Mouse (Mus musculus): ENCODE measurements around the gene Pcp4l1. TPM values are rescaled to one million over a fixed set of nuclear protein-coding genes. Genes with fewer than 3 reads are reported as not detected.

Gene Pcp4l1
- polyA plus RNA-seq, 1 experiment from 2014 or later, result 5.0 TPM

DNA sequence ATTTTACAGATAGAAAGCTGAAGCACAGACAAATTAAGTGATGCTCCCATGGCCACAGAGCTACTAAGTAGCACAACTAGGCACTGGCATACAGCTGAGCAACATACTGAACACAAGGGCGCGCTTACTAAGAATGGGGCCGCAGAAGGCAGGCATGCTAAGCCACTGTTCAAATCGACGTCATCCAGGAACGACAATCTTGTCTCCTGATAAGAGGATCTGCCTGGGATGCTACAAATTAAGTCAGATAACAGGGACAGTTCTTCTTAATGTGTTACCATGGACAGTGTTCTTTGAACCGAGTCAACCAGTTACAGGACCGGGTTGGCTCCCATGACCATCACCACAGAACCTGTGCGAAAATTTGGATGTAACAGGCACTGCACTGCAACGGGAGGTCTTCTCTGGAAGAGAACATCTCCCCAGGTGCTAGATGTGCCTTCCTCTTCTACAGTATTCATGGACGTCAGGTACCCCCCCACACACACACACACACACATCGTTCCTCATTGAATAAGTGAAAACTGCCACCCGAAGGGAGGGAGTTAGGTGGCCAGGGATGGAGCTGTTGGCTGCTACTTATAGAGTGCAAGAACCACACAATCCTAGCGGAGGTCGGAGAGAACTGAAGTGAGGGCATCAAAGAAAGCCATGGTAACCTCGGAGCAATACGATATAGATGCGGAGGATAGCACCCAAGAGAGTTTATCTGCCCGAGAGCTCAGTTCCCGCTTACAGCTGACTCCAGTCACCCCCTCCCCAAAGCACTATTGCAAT is 834 bp downstream of the Pcp4l1 start:
- H3K9me3 ChIP-seq, result no peaks in the 10 kb centered on the region
- H3K27ac ChIP-seq, result no peak overlapping the region
- peaks cover 14% of the 10 kb centered on the region for H3K4me1 ChIP-seq
- ATAC-seq (ENCODE audit: borderline replicate concordance, extremely low read depth, low FRiP score, low TSS enrichment), result 0 out of 2 replicates have a peak, but pooled peaks have one; percentile 52
- no peaks in the 10 kb centered on the region for H3K36me3 ChIP-seq
- WGBS, result 9% methylated on average over 20 of the region's 20 CpGs
- no peak overlapping the region for H3K9ac ChIP-seq
- peaks cover 71% of the 10 kb centered on the region for H3K27me3 ChIP-seq
- H3K4me2 ChIP-seq, result peak overlapping the region; percentile 78
- peak overlapping the region; percentile 47 for H3K4me3 ChIP-seq

DNA sequence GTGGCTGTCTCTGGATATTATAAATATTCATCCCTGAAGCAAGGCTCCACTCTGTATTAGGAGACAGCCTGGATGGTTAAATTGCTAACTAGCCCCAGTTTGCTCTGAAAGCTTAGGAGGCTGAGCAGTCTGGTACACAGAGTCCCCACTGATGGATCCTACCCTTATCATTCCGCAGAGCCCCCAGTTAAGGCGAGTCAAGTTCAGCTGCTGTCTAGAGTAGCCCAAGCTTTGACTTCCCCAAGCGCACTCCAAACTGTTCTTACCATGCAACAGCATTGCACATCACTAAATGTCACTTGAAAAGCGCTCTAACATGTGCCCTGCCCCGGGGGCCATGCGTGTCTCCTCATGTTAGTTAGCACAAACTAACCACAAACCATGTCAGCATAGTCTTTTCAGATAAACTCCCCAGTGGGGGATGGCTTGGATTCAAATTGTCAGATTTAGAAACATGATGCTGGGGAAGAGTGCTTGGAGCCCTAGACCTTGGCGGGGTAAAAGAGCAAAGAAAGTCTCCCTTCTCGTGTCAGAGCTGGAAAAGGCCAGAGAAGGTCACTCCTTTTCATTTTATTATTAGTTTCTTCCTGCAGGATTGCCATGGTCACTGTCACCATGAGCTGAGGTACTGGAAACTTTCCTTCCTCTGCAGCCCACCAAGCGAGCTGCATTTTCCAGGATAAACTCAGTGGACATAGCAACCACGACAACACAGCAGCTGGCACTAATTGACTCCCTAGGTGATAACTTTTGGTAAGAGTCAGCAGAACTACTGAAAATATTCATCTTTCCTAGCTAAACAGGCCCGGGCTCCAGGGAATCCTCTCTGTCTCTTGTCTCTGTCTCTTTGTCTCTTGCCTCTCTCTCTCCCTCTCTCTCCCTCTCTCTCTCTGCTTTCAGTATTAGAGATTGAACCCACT is 1.9 kb downstream of the Pcp4l1 start:
- Histone ChIP-seq H3K27me3 (peaks cover 71% of the 10 kb centered on the region), H3K9ac (no peak overlapping the region), H3K4me3 (no peak overlapping the region), H3K27ac (no peak overlapping the region), H3K4me2 (no peak overlapping the region), H3K9me3 (no peaks in the 10 kb centered on the region), H3K4me1 (peaks cover 20% of the 10 kb centered on the region), H3K36me3 (no peaks in the 10 kb centered on the region)
- WGBS, result 32% methylated on average over 11 of the region's 11 CpGs
- ATAC-seq (ENCODE audit: borderline replicate concordance, extremely low read depth, low FRiP score, low TSS enrichment), result no peak

DNA sequence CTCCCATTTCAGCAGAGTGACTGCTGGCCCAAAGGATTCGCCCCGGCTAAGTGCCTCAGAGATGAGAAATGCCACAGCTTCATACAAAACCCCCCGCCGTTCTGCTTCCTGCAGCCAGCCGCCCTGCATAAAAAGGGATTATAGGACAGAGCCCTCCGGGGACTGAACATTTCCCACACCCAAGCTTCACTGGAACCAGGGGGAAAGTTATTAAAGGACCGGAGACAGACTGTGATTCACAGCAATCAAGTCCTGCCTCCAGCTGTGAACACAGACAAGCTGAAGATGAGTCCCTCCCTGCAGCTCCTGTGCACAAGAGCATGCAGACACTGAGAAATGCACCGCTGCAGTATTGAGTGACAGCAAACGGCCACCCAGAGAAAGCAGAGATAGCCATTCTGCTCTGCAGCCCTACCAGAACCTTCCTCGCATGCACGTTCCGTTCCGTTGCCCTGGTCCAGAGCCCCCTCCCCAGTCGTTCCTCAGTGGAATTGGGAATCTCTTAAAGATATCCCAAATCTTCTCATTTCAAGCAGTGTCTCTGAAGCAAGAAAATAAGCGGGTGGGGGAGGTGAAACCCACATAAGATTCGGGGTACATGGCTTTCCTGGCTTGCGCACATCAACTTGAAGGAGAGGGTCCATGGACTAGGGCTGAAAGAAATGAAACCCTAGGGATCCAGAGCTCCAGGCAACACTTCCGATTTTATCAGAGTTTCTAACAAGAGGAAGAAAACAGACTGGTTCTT is 2.8 kb downstream of the Pcp4l1 start:
- H3K36me3 ChIP-seq, result no peaks in the 10 kb centered on the region
- no peak overlapping the region for H3K9ac ChIP-seq
- peaks cover 65% of the 10 kb centered on the region for H3K27me3 ChIP-seq
- peak overlapping the region; percentile 33 for H3K4me2 ChIP-seq
- peaks cover 24% of the 10 kb centered on the region for H3K4me1 ChIP-seq
- ATAC-seq (ENCODE audit: borderline replicate concordance, extremely low read depth, low FRiP score, low TSS enrichment), result no peak
- no peaks in the 10 kb centered on the region for H3K9me3 ChIP-seq
- 9% methylated on average over 18 of the region's 18 CpGs for WGBS
- H3K27ac ChIP-seq, result no peak overlapping the region
- peak overlapping the region; percentile 0; the same call in 1 of the 2 replicates for H3K4me3 ChIP-seq

DNA sequence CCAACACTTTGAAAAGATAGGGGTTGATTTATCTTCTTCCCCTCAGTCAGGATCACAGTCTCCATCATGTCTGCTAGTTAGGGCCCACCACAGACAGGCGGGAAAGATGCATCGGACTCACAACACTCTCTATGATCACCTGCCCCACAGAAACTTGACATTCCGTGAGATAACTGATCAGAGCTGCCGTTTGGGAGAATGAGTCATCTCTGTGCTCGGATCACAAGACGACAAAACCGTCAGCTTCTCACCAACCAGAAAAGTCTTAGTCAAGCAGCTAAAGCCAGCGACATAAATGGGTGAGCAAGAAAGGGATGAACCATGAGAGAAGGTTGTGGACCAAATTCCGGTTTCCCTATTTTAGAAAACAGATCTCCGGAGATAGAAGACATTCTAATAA is 3.8 kb downstream of the Pcp4l1 start:
- H3K4me2 ChIP-seq, result no peak overlapping the region
- no peaks in the 10 kb centered on the region for H3K9me3 ChIP-seq
- peaks cover 58% of the 10 kb centered on the region for H3K27me3 ChIP-seq
- peaks cover 24% of the 10 kb centered on the region for H3K4me1 ChIP-seq
- H3K27ac ChIP-seq, result no peak overlapping the region
- no peak overlapping the region for H3K9ac ChIP-seq
- ATAC-seq (ENCODE audit: borderline replicate concordance, extremely low read depth, low FRiP score, low TSS enrichment), result no peak
- WGBS, result 49% methylated on average over 10 of the region's 10 CpGs
- no peak overlapping the region for H3K4me3 ChIP-seq
- H3K36me3 ChIP-seq, result no peaks in the 10 kb centered on the region

DNA sequence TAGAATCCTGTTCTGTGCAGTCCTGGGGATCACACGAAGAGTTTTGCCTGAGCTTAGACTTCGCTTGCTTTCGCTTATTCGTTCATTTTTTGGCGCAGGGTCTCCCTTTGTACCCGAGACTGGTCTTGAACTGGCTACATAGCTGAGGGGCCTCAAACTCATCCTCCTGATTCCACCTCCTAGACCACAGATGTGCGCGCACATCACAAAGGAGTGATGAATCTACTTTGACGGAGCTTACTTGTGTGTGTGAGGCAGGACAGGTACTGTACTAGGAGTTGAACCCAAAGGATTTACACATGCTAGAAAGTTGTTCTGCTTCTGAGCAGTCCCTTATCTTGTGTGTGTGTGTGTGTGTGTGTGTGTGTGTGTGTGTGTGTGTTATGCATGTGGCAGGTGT is 5.2 kb downstream of the Pcp4l1 start:
- peaks cover 19% of the 10 kb centered on the region for H3K4me1 ChIP-seq
- no peak overlapping the region for H3K4me3 ChIP-seq
- 94% methylated on average over 9 of the region's 9 CpGs for WGBS
- no peak overlapping the region for H3K9ac ChIP-seq
- no peaks in the 10 kb centered on the region for H3K9me3 ChIP-seq
- no peaks in the 10 kb centered on the region for H3K36me3 ChIP-seq
- no peak overlapping the region for H3K4me2 ChIP-seq
- no peak overlapping the region for H3K27ac ChIP-seq
- H3K27me3 ChIP-seq, result peaks cover 43% of the 10 kb centered on the region
- no peak for ATAC-seq (ENCODE audit: borderline replicate concordance, extremely low read depth, low FRiP score, low TSS enrichment)

DNA sequence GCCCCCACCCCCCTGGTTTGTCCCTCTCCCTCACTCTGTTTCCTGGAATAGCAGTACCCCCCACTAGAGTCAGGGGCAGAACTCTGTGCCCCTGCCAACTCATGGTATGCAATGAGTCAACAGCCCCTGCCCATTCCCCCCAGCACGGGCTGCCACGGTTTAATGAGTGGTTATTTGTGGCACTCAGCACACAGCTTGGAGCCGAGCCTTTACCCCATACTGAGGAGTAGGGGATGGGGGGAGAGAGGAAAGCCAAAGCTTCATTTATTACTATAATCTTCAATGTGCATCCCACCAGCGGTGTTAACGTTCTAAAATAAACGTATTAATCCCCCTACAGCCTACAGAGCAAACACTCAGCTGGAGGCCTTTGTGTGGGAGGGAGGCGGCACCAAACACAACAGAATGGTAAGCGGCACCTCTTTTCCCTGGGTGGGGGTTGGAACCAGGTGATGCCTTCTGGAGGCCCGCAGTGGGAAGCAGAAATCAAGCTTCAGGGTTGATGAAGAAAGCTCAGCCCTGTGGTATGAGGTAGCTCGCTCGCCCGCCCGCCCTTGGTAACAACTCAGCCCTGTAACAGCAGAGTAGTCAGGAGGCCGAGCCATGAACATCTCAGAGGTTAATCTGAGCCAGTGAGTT is 6.5 kb downstream of the Pcp4l1 start:
- Histone ChIP-seq H3K27ac (peak overlapping the region; percentile 35), H3K4me2 (peak overlapping the region; percentile 19; the same call in 1 of the 2 replicates), H3K9ac (no peak overlapping the region), H3K4me1 (peaks cover 15% of the 10 kb centered on the region), H3K36me3 (no peaks in the 10 kb centered on the region), H3K9me3 (no peaks in the 10 kb centered on the region), H3K4me3 (no peak overlapping the region), H3K27me3 (peaks cover 31% of the 10 kb centered on the region)
- peak; percentile 62 for ATAC-seq (ENCODE audit: borderline replicate concordance, extremely low read depth, low FRiP score, low TSS enrichment)
- WGBS, result 38% methylated on average over 14 of the region's 14 CpGs

DNA sequence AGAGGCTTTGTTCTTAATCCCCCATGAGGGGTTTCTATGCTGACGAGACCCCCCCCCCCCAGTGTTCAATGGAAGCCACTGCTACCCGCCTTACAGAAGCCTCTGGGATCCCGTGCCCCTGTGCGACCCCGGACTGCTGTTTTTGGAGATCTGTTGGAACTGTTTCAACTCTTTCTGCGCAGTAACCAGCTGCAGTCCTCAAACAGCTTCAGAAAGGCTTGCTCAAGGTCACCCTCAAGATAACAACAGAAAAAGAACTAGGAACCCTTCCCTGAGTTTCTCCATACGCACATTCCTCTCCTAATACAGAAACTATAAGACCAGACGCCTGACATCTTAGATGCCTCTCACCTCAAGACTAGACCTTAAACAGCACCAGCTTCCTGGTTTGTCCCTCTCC is 7.0 kb downstream of the Pcp4l1 start:
- H3K36me3 ChIP-seq, result no peaks in the 10 kb centered on the region
- peak overlapping the region; percentile 19; the same call in 1 of the 2 replicates for H3K4me2 ChIP-seq
- 4% methylated on average over 8 of the region's 8 CpGs for WGBS
- ATAC-seq (ENCODE audit: borderline replicate concordance, extremely low read depth, low FRiP score, low TSS enrichment), result peak; percentile 16; the same call in 1 of the 2 replicates
- H3K27ac ChIP-seq, result peak overlapping the region; percentile 35
- H3K27me3 ChIP-seq, result peaks cover 25% of the 10 kb centered on the region
- H3K4me3 ChIP-seq, result no peak overlapping the region
- no peak overlapping the region for H3K9ac ChIP-seq
- peaks cover 15% of the 10 kb centered on the region for H3K4me1 ChIP-seq
- H3K9me3 ChIP-seq, result no peaks in the 10 kb centered on the region

DNA sequence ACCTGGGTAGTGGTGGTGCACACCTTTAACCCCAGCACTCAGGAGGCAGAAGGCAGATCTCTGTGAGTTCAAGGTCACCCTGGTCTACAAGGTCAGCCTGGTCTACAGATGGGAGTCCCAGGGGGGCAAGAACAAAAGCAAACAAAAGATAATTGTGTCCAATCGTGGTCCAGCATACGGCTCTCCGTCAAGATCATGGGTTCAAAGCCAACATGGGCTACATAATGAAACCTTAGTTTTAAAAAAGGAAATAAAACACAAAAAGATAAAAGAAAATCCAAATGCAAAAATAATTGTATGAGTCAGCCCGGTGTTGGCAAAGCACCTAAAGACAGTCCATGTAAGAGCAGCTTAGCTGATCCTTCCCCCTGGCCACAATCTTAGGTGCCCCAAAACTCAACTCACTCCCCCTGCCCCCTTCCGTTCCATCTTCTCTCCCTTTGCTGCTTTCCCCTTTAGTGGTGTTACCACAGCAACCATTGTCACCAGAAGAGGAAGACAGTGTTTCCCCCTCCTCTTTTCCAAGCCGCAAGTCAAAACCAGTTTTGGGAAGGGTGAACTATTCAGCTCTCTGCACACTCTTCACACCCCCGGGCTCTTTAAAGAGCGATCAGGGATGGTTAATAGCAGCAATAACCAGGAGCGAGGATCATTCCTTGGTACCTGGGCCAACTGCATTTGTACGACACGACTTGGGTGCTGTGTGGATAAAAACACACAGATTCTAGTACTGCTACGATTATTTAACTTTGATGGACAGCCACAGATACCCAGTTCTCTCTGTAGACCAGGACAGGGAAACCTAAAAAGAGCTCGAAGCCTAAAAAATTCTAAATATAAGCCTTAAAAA is 8.0 kb downstream of the Pcp4l1 start:
- no peak for ATAC-seq (ENCODE audit: borderline replicate concordance, extremely low read depth, low FRiP score, low TSS enrichment)
- Histone ChIP-seq H3K4me2 (no peak overlapping the region), H3K27me3 (peaks cover 16% of the 10 kb centered on the region), H3K9ac (no peak overlapping the region), H3K4me3 (no peak overlapping the region), H3K4me1 (peaks cover 14% of the 10 kb centered on the region), H3K27ac (no peak overlapping the region), H3K36me3 (no peaks in the 10 kb centered on the region), H3K9me3 (no peaks in the 10 kb centered on the region)
- WGBS, result 72% methylated on average over 13 of the region's 13 CpGs

DNA sequence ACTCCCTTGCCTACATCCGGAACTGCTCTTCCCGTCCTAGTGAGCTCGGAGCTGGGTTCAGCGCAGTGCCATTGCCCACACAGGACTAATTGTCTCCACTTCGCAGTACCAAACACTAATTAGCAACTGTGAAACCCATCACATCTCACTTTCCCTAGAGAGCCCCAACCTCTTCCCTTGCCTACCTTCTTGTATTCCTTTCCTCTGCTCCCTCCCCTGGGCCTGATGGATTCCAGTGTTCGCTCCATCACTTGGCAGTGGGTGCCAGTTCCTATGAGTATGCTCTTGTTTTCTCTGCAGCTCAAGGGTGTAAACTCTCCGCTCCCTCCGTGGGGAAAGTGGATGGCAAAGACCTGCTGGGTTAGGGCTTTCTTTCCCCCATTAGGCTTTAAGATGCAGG is 10.4 kb downstream of the Pcp4l1 start:
- Histone ChIP-seq H3K4me2 (no peak overlapping the region), H3K9ac (no peak overlapping the region), H3K27ac (no peak overlapping the region), H3K4me3 (no peak overlapping the region), H3K36me3 (no peaks in the 10 kb centered on the region), H3K27me3 (no peaks in the 10 kb centered on the region), H3K4me1 (peaks cover 14% of the 10 kb centered on the region), H3K9me3 (no peaks in the 10 kb centered on the region)
- 56% methylated on average over 8 of the region's 8 CpGs for WGBS
- no peak for ATAC-seq (ENCODE audit: borderline replicate concordance, extremely low read depth, low FRiP score, low TSS enrichment)

DNA sequence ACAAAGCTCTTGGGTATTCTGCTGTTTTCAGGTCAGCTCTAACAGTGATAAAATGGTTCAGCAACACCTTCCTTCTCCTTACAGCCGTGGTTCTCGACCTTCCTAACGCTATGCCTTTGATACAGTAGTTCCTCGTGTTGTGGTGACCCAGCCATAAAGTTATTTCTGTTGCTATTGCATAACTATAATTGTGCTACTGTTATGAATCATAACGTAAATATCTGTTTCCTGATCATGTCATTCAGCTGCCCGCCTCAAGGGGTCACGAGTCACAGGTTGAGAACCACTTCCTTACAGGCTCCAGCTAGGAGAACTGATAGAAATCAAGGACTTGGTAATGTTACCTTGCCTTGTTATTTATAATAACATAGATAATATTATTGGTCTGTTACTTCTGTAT is 11.8 kb downstream of the Pcp4l1 start:
- Histone ChIP-seq H3K36me3 (no peaks in the 10 kb centered on the region), H3K27ac (peak overlapping the region; percentile 26; the same call in 1 of the 2 replicates), H3K4me2 (no peak overlapping the region), H3K4me3 (no peak overlapping the region), H3K9ac (no peak overlapping the region), H3K9me3 (no peaks in the 10 kb centered on the region), H3K27me3 (no peaks in the 10 kb centered on the region), H3K4me1 (peaks cover 8% of the 10 kb centered on the region)
- 54% methylated on average over 7 of the region's 7 CpGs for WGBS
- ATAC-seq (ENCODE audit: borderline replicate concordance, extremely low read depth, low FRiP score, low TSS enrichment), result no peak

Data from lung, embryonic 15.5 days (tissue).